Mouse (Mus musculus): ENCODE results near the gene Fam114a1. TPM values are rescaled to one million over a fixed set of nuclear protein-coding genes. Genes with fewer than 3 reads are reported as not detected.

Gene Fam114a1
- total RNA-seq, 2 experiments from 2014 or later = 5.3 to 5.8 TPM

GRCm38 (mm10) chr5:65003946-65004535, 34.2 kb downstream of the Fam114a1 start:
- no peak for DNase-seq (ENCODE audit: low spot score in 2 of 2)

GRCm38 (mm10) chr5:65005251-65005650, 35.4 kb downstream of the Fam114a1 start:
- no peak for DNase-seq (ENCODE audit: low spot score in 2 of 2)

- DNase-seq (ENCODE audit: low spot score in 2 of 2) = no peak
These were observed 36.2 kb downstream of the Fam114a1 start for GRCm38 (mm10) chr5:65006011-65006491.

- DNase-seq (ENCODE audit: low spot score in 2 of 2) = no peak
These were observed 42.2 kb downstream of the Fam114a1 start for GRCm38 (mm10) chr5:65011901-65012573.

- no peak for DNase-seq (ENCODE audit: low spot score in 2 of 2)
These were observed 45.6 kb downstream of the Fam114a1 start for GRCm38 (mm10) chr5:65015508-65015907.

- no peak for DNase-seq (ENCODE audit: low spot score in 2 of 2)
These were observed 49.2 kb downstream of the Fam114a1 start for GRCm38 (mm10) chr5:65019109-65019508.

- DNase-seq (ENCODE audit: low spot score in 2 of 2) = peak; percentile 41 to 61
These were observed 50.0 kb downstream of the Fam114a1 start for GRCm38 (mm10) chr5:65019823-65020222.

GRCm38 (mm10) chr5:65022006-65022405, 52.1 kb downstream of the Fam114a1 start:
- no peak for DNase-seq (ENCODE audit: low spot score in 2 of 2)

- no peak for DNase-seq (ENCODE audit: low spot score in 2 of 2)
These were observed 54.8 kb downstream of the Fam114a1 start for GRCm38 (mm10) chr5:65024641-65025040.

GRCm38 (mm10) chr5:65025916-65026315, 56.0 kb downstream of the Fam114a1 start:
- no peak for DNase-seq (ENCODE audit: low spot score in 2 of 2)

- DNase-seq (ENCODE audit: low spot score in 2 of 2) = no peak
These were observed 56.9 kb downstream of the Fam114a1 start for GRCm38 (mm10) chr5:65026776-65027175.

- DNase-seq (ENCODE audit: low spot score in 2 of 2) = no peak
These were observed 58.1 kb downstream of the Fam114a1 start for GRCm38 (mm10) chr5:65028019-65028418.

- DNase-seq (ENCODE audit: low spot score in 2 of 2) = peak; percentile 66 to 70
These were observed 66.7 kb downstream of the Fam114a1 start for GRCm38 (mm10) chr5:65036597-65036996.

GRCm38 (mm10) chr5:65038305-65038704, 68.4 kb downstream of the Fam114a1 start:
- DNase-seq (ENCODE audit: low spot score in 2 of 2) = no peak

GRCm38 (mm10) chr5:65038811-65039571, 69.1 kb downstream of the Fam114a1 start:
- DNase-seq (ENCODE audit: low spot score in 2 of 2) = no peak

GRCm38 (mm10) chr5:65040463-65040862, 70.6 kb downstream of the Fam114a1 start:
- DNase-seq (ENCODE audit: low spot score in 2 of 2) = no peak

- no peak for DNase-seq (ENCODE audit: low spot score in 2 of 2)
These were observed 73.6 kb downstream of the Fam114a1 start for GRCm38 (mm10) chr5:65043407-65043895.

- DNase-seq (ENCODE audit: low spot score in 2 of 2) = peak in 1 of 2 experiments; percentile 61
These were observed 75.9 kb downstream of the Fam114a1 start for GRCm38 (mm10) chr5:65045642-65046370.

GRCm38 (mm10) chr5:65046442-65047284, 76.8 kb downstream of the Fam114a1 start:
- no peak for DNase-seq (ENCODE audit: low spot score in 2 of 2)

GRCm38 (mm10) chr5:65047285-65047855, 77.5 kb downstream of the Fam114a1 start:
- DNase-seq (ENCODE audit: low spot score in 2 of 2) = no peak

Measured in layer of hippocampus, postnatal 10 days (tissue).